Mouse (Mus musculus): Measurements from ENCODE around the gene Krt15.

- TF ChIP-seq CTCF (IDR thresholded peaks at IDR 0.05; ENCODE audit: control insufficient read depth, insufficient read depth, low read length) (no peak), POLR2A (IDR thresholded peaks at IDR 0.05; ENCODE audit: borderline replicate concordance, control insufficient read depth, low read depth, low read length) (no peak)
Measured at GRCm38 (mm10) chr11:100178307-100178706, 42.6 kb upstream of the Krt15 start.
